Mouse (Mus musculus) embryo, embryonic 9.5 days (tissue): ENCODE results near the gene Mrpl14.

Source experiments
- DNase-seq: peaks from one replicate; pipeline ENCODE4 v3.0.0-alpha.2; 2017; ENCODE audit errors: extremely low spot score

The Mrpl14 gene

DNA sequence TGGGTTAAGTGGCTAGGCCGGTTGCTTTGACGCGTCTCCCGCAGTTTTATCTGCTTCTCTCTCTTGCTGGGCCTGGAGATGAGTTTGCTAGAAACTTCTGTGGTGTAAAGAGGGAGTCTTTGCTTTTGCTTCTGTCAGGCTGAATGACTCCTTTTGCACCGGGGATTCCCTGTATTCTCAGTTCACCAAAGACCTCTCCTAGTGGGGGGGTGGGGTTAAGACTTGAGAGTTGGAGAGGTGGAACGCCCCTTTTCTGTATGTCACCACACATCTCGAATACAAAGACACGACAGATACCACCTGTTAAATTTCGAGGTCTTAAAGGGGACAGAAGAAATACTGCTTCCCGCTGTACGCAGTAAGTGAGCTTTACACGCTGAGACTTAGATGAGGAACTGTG is 594 bp downstream of the Mrpl14 start, which contains the start of gene Tmem63b:
Gene Tmem63b, minus strand, starts transcription at position 190 of the 400 bp plus-strand sequence.
- DNase-seq: no peak

DNA sequence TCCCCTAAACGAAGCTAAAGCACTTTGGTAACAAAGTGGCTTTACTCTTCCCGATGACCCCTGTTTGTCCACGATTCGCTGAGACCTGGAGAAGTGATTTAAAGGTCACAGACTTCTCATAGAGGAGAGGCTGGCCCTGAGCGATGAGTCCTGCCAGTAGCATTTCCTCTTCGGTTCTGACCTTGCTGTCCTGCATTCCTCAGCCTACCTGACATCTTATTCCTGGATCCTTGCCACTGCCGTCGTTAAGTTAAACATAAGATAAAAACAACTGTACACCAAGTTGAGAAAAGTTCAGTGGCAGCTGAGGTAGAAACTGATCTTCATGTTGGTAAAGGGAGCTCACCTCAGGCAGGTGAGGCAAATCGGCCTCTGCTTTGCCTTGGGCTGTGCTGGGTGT is 3.0 kb downstream of the Mrpl14 start:
- DNase-seq: no peak

- no peak for DNase-seq
These were observed 3.9 kb downstream of the Mrpl14 start for GRCm38 (mm10) chr17:45690044-45690443.

GRCm38 (mm10) chr17:45692159-45692558 is 6.0 kb downstream of the Mrpl14 start:
- no peak for DNase-seq

GRCm38 (mm10) chr17:45693812-45694565 is 7.9 kb downstream of the Mrpl14 start:
- DNase-seq: no peak

- no peak for DNase-seq
These were observed 9.4 kb downstream of the Mrpl14 start for GRCm38 (mm10) chr17:45695227-45696120.

GRCm38 (mm10) chr17:45696981-45697380 is 10.9 kb downstream of the Mrpl14 start:
- DNase-seq: no peak

DNA sequence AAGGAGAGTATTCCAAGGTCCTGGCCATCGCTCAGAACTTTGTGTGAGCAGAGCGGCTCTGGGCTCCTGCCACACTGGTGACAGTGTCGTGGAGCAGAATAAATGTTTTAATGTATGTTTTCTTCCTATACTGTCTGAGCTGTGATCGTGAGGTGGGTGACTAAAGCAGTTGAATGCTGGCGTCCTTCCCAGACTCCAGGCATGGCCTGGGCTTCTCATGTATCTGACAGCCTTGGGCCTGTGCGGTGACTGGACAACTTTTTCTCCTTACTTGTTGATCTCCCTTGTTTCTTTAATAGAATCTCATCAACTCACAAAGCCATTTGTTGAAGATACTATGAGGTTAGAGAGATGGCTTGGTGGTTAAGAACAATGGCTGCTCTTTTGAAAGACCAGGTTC is 12.2 kb downstream of the Mrpl14 start:
- no peak for DNase-seq

GRCm38 (mm10) chr17:45699039-45699740 is 13.1 kb downstream of the Mrpl14 start:
- no peak for DNase-seq

DNA sequence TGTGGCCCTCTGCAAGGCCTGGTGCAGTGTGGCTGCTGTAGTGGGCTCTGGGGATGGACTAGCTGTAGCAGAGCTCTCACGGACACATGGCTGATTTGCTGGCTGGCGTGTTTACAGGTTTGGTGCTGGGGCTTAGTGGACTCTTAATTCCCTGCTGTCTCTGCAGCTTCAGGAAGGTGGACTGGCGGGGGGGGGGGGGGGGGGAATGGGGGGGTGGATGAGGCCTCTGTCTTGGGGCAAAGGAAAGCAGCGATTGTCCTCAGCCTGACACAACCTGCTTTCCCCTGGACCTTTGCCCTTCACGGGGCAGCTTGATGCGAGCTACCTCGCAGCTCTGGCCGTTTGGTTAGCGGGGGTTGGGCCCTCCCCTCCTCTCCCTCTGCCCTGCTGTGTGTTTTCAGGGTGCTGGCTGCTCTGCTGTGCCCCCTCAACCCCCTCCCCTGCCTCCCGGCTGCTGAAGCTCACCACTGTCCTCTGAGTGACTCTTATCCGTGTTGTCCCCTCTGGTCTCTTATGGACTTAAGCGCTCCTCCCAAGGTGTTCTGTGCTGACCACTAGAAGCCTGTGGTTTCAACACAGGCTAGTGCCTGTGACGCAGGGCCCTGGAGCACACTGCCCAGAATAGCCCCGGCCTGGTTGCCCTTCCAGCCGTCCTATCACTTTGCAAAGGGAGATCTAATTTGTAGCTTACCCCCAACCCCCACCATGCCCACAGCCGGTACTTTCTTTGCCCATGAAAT is 14.5 kb downstream of the Mrpl14 start:
- no peak for DNase-seq

- DNase-seq: no peak
These were observed 15.1 kb downstream of the Mrpl14 start for GRCm38 (mm10) chr17:45701236-45701591.

- no peak for DNase-seq
These were observed 16.1 kb downstream of the Mrpl14 start for GRCm38 (mm10) chr17:45702254-45702653.

- no peak for DNase-seq
These were observed 17.1 kb downstream of the Mrpl14 start for GRCm38 (mm10) chr17:45703187-45703586.

DNA sequence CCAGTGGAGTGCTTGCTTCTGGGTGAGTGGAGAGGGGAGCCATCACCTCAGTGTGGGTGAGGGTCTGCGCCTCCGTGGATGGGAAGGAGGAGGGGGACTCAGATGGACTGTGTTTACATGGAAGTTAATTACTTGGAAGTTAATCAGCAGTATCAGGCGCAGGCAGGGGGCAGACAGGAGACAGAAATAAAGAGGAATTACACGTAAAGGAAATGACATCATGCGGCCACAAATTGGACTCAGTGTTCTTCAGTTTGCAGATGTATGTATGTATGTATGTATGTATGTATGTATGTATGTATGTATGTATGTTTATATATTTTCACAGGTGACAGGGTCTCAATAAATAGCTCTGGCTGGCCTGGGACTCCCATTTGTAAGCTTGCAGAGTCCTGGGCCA is 20.7 kb downstream of the Mrpl14 start:
- no peak for DNase-seq

- no peak for DNase-seq
These were observed 21.3 kb downstream of the Mrpl14 start for GRCm38 (mm10) chr17:45707376-45707775.

GRCm38 (mm10) chr17:45708179-45708578 is 22.1 kb downstream of the Mrpl14 start:
- DNase-seq: no peak

DNA sequence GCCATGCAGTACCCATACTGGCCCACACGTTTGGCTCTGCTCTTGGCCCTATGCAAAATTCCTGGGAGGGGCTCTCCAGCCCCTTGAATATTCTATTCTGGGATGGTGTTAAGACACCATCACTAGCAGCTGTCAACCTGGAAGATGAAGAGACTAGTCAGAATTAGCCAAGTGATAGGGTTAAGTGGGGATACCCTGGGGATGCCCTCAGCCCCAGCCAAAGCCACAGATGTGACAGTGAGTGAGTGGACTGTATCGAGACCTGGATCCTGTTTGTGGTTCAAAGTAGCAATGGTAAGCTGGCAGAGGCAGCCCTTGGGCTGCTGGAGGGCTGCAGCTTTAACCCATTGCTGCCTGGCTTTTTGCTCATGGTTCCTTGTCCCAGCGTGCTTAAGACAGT is 23.7 kb downstream of the Mrpl14 start:
- DNase-seq: no peak

- DNase-seq: no peak
These were observed 24.3 kb downstream of the Mrpl14 start for GRCm38 (mm10) chr17:45710407-45710806.

DNA sequence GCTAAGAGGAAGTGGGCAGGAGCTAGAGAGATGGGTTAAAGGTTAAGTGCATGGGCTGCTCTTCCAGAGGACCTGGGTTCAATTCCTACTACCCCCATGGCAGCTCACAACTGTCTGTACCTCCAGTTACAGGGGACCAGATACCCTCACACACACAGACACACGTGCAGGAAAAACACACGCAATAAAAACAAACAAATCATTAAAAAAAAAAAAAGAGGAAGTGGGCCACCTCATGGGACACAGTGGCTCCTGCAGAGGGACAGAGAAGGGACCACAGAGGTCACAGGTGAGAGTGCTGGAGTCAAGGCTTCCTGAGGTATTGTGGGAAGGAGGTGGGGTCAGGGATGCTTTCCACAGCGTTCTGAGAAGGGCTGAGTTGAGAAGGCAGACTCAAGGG is 25.4 kb downstream of the Mrpl14 start:
- DNase-seq: no peak

DNA sequence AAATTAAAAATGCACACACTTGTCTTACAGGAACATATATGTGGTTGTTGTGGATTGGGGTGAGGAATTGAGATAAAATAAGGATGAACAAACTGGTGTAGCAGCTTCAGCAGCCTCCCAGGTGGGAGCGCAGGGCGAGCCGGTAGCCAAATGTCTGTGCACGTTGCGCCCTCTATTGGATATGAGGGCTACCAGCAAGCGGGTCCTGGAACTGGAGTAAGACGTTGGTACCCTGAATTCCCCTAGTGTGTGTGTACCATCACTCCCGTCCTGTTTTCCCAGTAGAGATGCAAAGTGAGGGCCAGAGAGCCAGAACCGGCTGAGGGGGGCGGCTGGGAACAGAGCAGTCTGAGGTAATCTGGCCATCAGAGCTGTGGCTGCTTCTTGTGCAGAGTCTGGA is 32.2 kb downstream of the Mrpl14 start:
- no peak for DNase-seq

DNA sequence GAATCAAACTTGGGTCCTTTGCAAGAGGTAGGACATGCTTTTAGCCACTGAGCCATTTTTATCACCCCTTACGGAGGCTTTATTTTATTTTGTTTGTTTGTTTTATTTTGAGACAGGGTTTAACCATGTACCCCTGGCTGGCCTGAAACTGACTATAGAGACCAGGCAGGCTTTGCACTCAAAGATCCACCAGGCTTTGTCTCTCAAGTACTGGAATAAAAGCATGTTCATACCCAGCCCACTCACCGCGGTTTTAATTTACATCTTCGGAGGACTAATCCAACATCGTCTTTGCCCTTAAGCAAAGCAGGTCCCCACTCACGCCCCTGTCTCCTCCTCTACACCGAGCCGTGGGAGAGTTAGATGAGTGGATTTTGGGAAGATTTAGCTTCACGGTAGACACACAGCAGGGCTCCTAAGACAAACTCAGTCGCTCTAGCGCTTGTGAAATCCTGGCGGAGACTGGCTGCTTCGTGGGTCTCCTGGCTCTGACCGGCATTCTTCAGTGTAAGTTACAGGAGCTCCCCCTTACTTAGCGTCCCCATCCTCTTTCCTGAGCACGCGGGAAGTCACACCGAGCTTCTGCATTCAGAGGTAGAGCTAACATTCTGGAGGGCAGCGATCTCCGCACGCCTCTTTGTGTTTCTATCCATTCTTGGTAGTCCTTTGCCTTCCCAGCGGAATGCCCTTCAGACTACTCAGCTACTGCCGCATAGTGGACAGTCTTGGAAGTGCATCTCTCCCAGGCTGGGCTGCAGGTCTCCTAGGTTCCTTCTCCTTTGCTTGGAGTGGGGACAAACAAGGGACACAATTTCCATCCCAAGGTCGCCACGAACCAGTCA is 37.8 kb downstream of the Mrpl14 start:
- DNase-seq: peak; percentile 92
